Mouse (Mus musculus) kidney, adult 9 months (tissue): ENCODE results near the gene Vegfb.

Experiments
- DNase-seq: peaks from one replicate; pipeline ENCODE4 v3.0.0; 2022

The Vegfb gene

GRCm38 (mm10) chr19:6939106-6940002 lies 48.1 kb downstream of the Vegfb start:
- DNase-seq, result no peak

- no peak for DNase-seq
Observed at GRCm38 (mm10) chr19:6937541-6938465, 49.6 kb downstream of the Vegfb start.

GRCm38 (mm10) chr19:6936299-6936698 lies 51.2 kb downstream of the Vegfb start:
- no peak for DNase-seq

GRCm38 (mm10) chr19:6934195-6934977 lies 53.1 kb downstream of the Vegfb start, which contains the start of gene Kcnk4:
Gene Kcnk4 (minus strand): TSS chr19:6934515.
- DNase-seq, result no peak

GRCm38 (mm10) chr19:6933436-6934194 lies 53.8 kb downstream of the Vegfb start:
- DNase-seq, result no peak

GRCm38 (mm10) chr19:6933102-6933435 lies 54.4 kb downstream of the Vegfb start:
- DNase-seq, result no peak
